Comparison of ENCODE assay signal across 9 mouse cellular contexts in the genomic region with DNA sequence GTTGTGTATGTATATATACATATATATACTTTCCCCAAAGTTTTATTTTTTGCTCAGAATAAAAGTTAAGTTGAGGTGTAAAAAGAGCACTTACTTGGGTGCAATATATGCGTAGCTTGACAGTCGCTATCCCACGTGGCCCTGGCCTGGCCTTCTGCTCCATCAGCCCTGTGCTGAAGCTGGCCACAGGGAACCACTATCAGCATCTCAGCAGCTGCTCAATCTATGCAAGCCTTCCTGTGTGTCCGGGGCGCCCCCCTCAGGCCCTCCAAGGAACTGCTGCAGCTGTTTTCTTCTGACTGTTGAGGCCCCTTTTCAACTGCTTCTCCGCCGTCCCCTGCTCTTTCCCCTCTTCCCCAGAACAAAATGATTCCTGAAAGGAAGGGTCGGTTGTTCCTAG. TPM values are rescaled to one million over a fixed set of nuclear protein-coding genes. Genes with fewer than 3 reads are reported as not detected.
DNase-seq lines count a peak whose midpoint lies in the region; ATAC-seq lines count a peak whose summit lies in the region.
"Had no signal": no experiment of that assay in that cellular context is flagged by ENCODE, and none has a peak within 500 bp of the region (broad histone marks: within the 10 kb centered on the region; RNA-seq: fewer than 3 reads in every experiment).

No protein-coding gene starts in this region.

- DNase-seq in ES-CJ7 (ENCODE audit: low read depth, low spot score): peak; percentile 81
- DNase-seq in adrenal gland, postnatal 36 days: peak; percentile 83 to 90
- peak; percentile 84 for DNase-seq in embryonic facial prominence, embryonic 11.5 days (ENCODE audit: low spot score)
- peak; percentile 79 to 87 for DNase-seq in heart, postnatal 14 days
- DNase-seq in left cerebral cortex, adult 11 months (ENCODE audit: low spot score): peak; percentile 80
- peak; percentile 86 for DNase-seq in right cerebral cortex, postnatal 14 days
- peak; percentile 72 for DNase-seq in urinary bladder, postnatal 25 days (ENCODE audit: low spot score)

- H3K36me3 ChIP-seq in embryonic facial prominence, embryonic 11.5 days (replicated peaks; ENCODE audit: control insufficient read depth, insufficient read depth, low read depth, low read length): no peaks in the 10 kb centered on the region; the same call in 1 of the 2 replicates
- peaks cover 57% of the 10 kb centered on the region for H3K36me3 ChIP-seq in megakaryocyte, embryonic 14.5 days (replicated peaks; ENCODE audit: low read length)

- H3K27me3 ChIP-seq in embryonic facial prominence, embryonic 11.5 days (ENCODE audit: control insufficient read depth, insufficient read depth, low read length): no peaks in the 10 kb centered on the region
- no peaks in the 10 kb centered on the region for H3K27me3 ChIP-seq in megakaryocyte, embryonic 14.5 days (replicated peaks)
- H3K27me3 ChIP-seq: limb, embryonic 13.5 days had no signal

- no peak overlapping the region for H3K9ac ChIP-seq in embryonic facial prominence, embryonic 11.5 days (replicated peaks; ENCODE audit: low read length)
- H3K9ac ChIP-seq: limb, embryonic 13.5 days had no signal

- no peak overlapping the region for H3K4me2 ChIP-seq in embryonic facial prominence, embryonic 11.5 days (ENCODE audit: low read depth, low read length)
- H3K4me2 ChIP-seq: limb, embryonic 13.5 days had no signal

- H3K9me3 ChIP-seq in embryonic facial prominence, embryonic 11.5 days (replicated peaks; ENCODE audit: control insufficient read depth, low read length): no peaks in the 10 kb centered on the region
- H3K9me3 ChIP-seq in megakaryocyte, embryonic 14.5 days: no peaks in the 10 kb centered on the region
- H3K9me3 ChIP-seq: limb, embryonic 13.5 days had no signal

- H3K27ac ChIP-seq in embryonic facial prominence, embryonic 11.5 days (replicated peaks; ENCODE audit: low read depth, low read length): no peak overlapping the region
- H3K27ac ChIP-seq: limb, embryonic 13.5 days had no signal

- intact Hi-C loops in heart, postnatal 14 days (cut with DNase I): loop anchor here (1.0 to 5.0 kb wide), 2 partner anchors 45 to 135 kb away; partner anchors contain the start of genes Mtf1 and Sf3a3

- 9% methylated on average over 8 of the region's 8 CpGs for WGBS in embryonic facial prominence, embryonic 11.5 days

- H3K4me3 ChIP-seq in embryonic facial prominence, embryonic 11.5 days (ENCODE audit: low read depth, low read length): no peak overlapping the region
- peak overlapping the region; percentile 56 for H3K4me3 ChIP-seq in megakaryocyte, embryonic 14.5 days (replicated peaks)
- H3K4me3 ChIP-seq: limb, embryonic 13.5 days had no signal

- H3K4me1 ChIP-seq in embryonic facial prominence, embryonic 11.5 days (ENCODE audit: control insufficient read depth, insufficient read depth, low read length): 0 out of 2 replicates have a peak, but pooled peaks cover 6% of the 10 kb centered on the region
- peaks cover 64% of the 10 kb centered on the region for H3K4me1 ChIP-seq in megakaryocyte, embryonic 14.5 days

- ATAC-seq in embryonic facial prominence, embryonic 11.5 days (replicated peaks; ENCODE audit: insufficient number of reproducible peaks, low FRiP score, low TSS enrichment, low read depth): no peak

RNA-seq across cellular contexts. Expression of gene Yrdc, which starts 2.9 kb away (rescaled TPM):
- total RNA-seq in adrenal gland, postnatal 36 days (2021): 10 to 100 TPM; 47.0 to 50.6 TPM
- polyA plus RNA-seq in embryonic facial prominence, embryonic 11.5 days (2014; fragmentation: Nextera tagmentation; extraction: Ambion mirVana): 39.9 and 41.0 TPM in 2 replicates
- 10 to 100 TPM; 17.5 to 17.9 TPM for total RNA-seq in heart, postnatal 14 days (2021)
- 13.4 and 15.0 TPM in 2 replicates for polyA plus RNA-seq in megakaryocyte, embryonic 14.5 days (2012; ENCODE audit: insufficient read depth, low replicate concordance)

RNA-seq across cellular contexts. Expression of gene 1110065P20Rik, which starts 3.4 kb away (rescaled TPM):
- 10 to 100 TPM; 43.4 to 49.2 TPM for total RNA-seq in adrenal gland, postnatal 36 days (2021)
- polyA plus RNA-seq in embryonic facial prominence, embryonic 11.5 days (2014; fragmentation: Nextera tagmentation; extraction: Ambion mirVana): 39.8 and 43.3 TPM in 2 replicates
- 10 to 100 TPM; 23.9 to 24.8 TPM for total RNA-seq in heart, postnatal 14 days (2021)
- polyA plus RNA-seq in megakaryocyte, embryonic 14.5 days (2012; ENCODE audit: insufficient read depth, low replicate concordance): 19.3 and 30.5 TPM in 2 replicates

RNA-seq across cellular contexts. Expression of gene Maneal, which starts 14.4 kb away (rescaled TPM):
- 1 to 10 TPM; 3.8 to 4.4 TPM for total RNA-seq in adrenal gland, postnatal 36 days (2021)
- polyA plus RNA-seq in embryonic facial prominence, embryonic 11.5 days (2014; fragmentation: Nextera tagmentation; extraction: Ambion mirVana): 1.9 and 2.4 TPM in 2 replicates
- under 1 TPM; 0.10 to 0.17 TPM for total RNA-seq in heart, postnatal 14 days (2021)
- not detected in 2 replicates for polyA plus RNA-seq in megakaryocyte, embryonic 14.5 days (2012; ENCODE audit: insufficient read depth, low replicate concordance)

RNA-seq across cellular contexts. Expression of gene Epha10, which starts 33.1 kb away (rescaled TPM):
- 1 to 10 TPM; 2.4 to 3.3 TPM for total RNA-seq in adrenal gland, postnatal 36 days (2021)
- 0.55 and 0.68 TPM in 2 replicates for polyA plus RNA-seq in embryonic facial prominence, embryonic 11.5 days (2014; fragmentation: Nextera tagmentation; extraction: Ambion mirVana)
- total RNA-seq in heart, postnatal 14 days (2021): not detected
- not detected in 2 replicates for polyA plus RNA-seq in megakaryocyte, embryonic 14.5 days (2012; ENCODE audit: insufficient read depth, low replicate concordance)

RNA-seq across cellular contexts. Expression of gene Mtf1, which starts 45.7 kb away (rescaled TPM):
- 10 to 100 TPM; 21.7 to 26.6 TPM for total RNA-seq in adrenal gland, postnatal 36 days (2021)
- 12.3 and 12.6 TPM in 2 replicates for polyA plus RNA-seq in embryonic facial prominence, embryonic 11.5 days (2014; fragmentation: Nextera tagmentation; extraction: Ambion mirVana)
- 10 to 100 TPM; 12.8 to 15.7 TPM for total RNA-seq in heart, postnatal 14 days (2021)
- 15.2 and 34.3 TPM in 2 replicates for polyA plus RNA-seq in megakaryocyte, embryonic 14.5 days (2012; ENCODE audit: insufficient read depth, low replicate concordance)

Comparison
In these comparisons a context has a peak if more than half of its experiments do, and no peak if none do; other contexts are left out.
1. RNA of gene Maneal, which starts 14.4 kb away (total RNA-seq): 3.8 to 4.4 TPM in adrenal gland, postnatal 36 days; 0.10 to 0.17 TPM in heart, postnatal 14 days; every median in the first group is over 4 times any median in the second.
2. Peak in every context shown above with its lines, with median percentiles within 50 percentile points of each other: DNase-seq.